Mouse (Mus musculus) limb, embryonic 11.5 days (tissue): ENCODE measurements around the gene Olig1. TPM values are rescaled to one million over a fixed set of nuclear protein-coding genes. Genes with fewer than 3 reads are reported as not detected.
A peak's percentile ranks its signal among the peaks of the same experiment; 100 is the strongest.

ENCODE experiments used
- ATAC-seq: fragments of 200-750 bp; cut with Nextera tagmentation; 2 replicates; pipeline ENCODE4 v1.8.0; 2017; ENCODE audit warnings: low read depth; ENCODE audit not compliant: insufficient number of reproducible peaks, low FRiP score, low TSS enrichment
- DNase-seq: peaks from one replicate; pipeline ENCODE4 v3.0.0-alpha.2; 2015; ENCODE audit warnings: low spot score
- H3K27ac ChIP-seq: fragments of 300-500 bp; sonication (generic); replicated peaks from 2 replicates; pipeline ENCODE4 v1.5.1; 2014; ENCODE audit warnings: low read depth, mild to moderate bottlenecking, low read length
- H3K27me3 ChIP-seq: fragments of 300-500 bp; sonication (generic); 2 replicates; pipeline ENCODE4 v1.6.1; 2014; ENCODE audit warnings: mild to moderate bottlenecking, low read length, mixed read lengths; ENCODE audit not compliant: control insufficient read depth, insufficient read depth
- H3K36me3 ChIP-seq: fragments of 300-500 bp; sonication (generic); 2 replicates; pipeline ENCODE4 v1.6.1; 2014; ENCODE audit warnings: mild to moderate bottlenecking, low read length, moderate library complexity, mixed read lengths; ENCODE audit not compliant: control insufficient read depth, insufficient read depth
- H3K4me1 ChIP-seq: fragments of 300-500 bp; sonication (generic); 2 replicates; pipeline ENCODE4 v1.6.1; 2014; ENCODE audit warnings: low read length, mixed read lengths; ENCODE audit not compliant: control insufficient read depth, insufficient read depth
- H3K4me2 ChIP-seq: fragments of 300-500 bp; sonication (generic); 2 replicates; pipeline ENCODE4 v1.6.1; 2014; ENCODE audit warnings: low read depth, mild to moderate bottlenecking, moderate library complexity; ENCODE audit not compliant: severe bottlenecking
- H3K4me3 ChIP-seq: fragments of 300-500 bp; sonication (generic); 2 replicates; pipeline ENCODE4 v1.5.1; 2014; ENCODE audit warnings: low read depth, low read length
- H3K9ac ChIP-seq: fragments of 300-500 bp; sonication (generic); 2 replicates; pipeline ENCODE4 v1.6.1; 2014; ENCODE audit warnings: mild to moderate bottlenecking, low read length
- H3K9me3 ChIP-seq: fragments of 300-500 bp; sonication (generic); 2 replicates; pipeline ENCODE4 v1.6.1; 2016; ENCODE audit warnings: low read length; ENCODE audit not compliant: control insufficient read depth
- WGBS: fragments of 180-500 bp; shearing (Covaris S2); extraction: QIAGEN DNeasy Blood & Tissue Kit; methylation state at CpG from one replicate; pipeline ENCODE4 v1.1.7; 2014; 5-methylcytosine and 5-hydroxymethylcytosine counted together
- polyA plus RNA-seq: library from polyadenylated mRNA; unstranded; fragments of >200 nt; fragmentation: Nextera tagmentation; extraction: Ambion mirVana; gene quantifications from 2 replicates; pipeline ENCODE4 v1.2.1, GENCODE M21; 2014

Olig1 gene
- 0.13 TPM in 1 of 2 replicates, not detected in the other for polyA plus RNA-seq

GRCm38 (mm10) chr16:91269468-91270211 is at the start of gene Olig1:
TSS of gene Olig1 (plus strand) at chr16:91269772.
- Histone ChIP-seq H3K9me3 (no peaks in the 10 kb centered on the region), H3K36me3 (no peaks in the 10 kb centered on the region), H3K27ac (no peak within 1 kb of the TSS), H3K4me1 (peaks cover 11% of the 10 kb centered on the region), H3K27me3 (peaks cover 86% of the 10 kb centered on the region), H3K9ac (no peak within 1 kb of the TSS; the same call in 1 of the 2 replicates), H3K4me3 (peak within 1 kb of the TSS; percentile 38), H3K4me2 (peak within 1 kb of the TSS; percentile 84)
- DNase-seq, result peak; percentile 73
- WGBS, result under 1% methylated on average over 62 of the region's 64 CpGs
- peak; percentile 55; the same call in 1 of the 2 replicates for ATAC-seq

- peaks cover 5% of the 10 kb centered on the region; the same call in 1 of the 2 replicates for H3K4me1 ChIP-seq
- no peak for ATAC-seq
- no peak overlapping the region for H3K4me3 ChIP-seq
- H3K9me3 ChIP-seq, result no peaks in the 10 kb centered on the region
- WGBS, result under 1% methylated on average over 25 of the region's 25 CpGs
- DNase-seq, result peak; percentile 45
- peaks cover 93% of the 10 kb centered on the region for H3K27me3 ChIP-seq
- no peaks in the 10 kb centered on the region for H3K36me3 ChIP-seq
- H3K4me2 ChIP-seq, result no peak overlapping the region
- no peak overlapping the region for H3K27ac ChIP-seq
- no peak overlapping the region for H3K9ac ChIP-seq
Observed at GRCm38 (mm10) chr16:91222171-91222642, 47.4 kb upstream of the Olig1 start.

- Histone ChIP-seq H3K27me3 (peaks cover 99% of the 10 kb centered on the region), H3K4me2 (no peak overlapping the region), H3K9me3 (no peaks in the 10 kb centered on the region), H3K4me3 (no peak overlapping the region), H3K4me1 (peaks cover 5% of the 10 kb centered on the region; the same call in 1 of the 2 replicates), H3K9ac (no peak overlapping the region), H3K27ac (no peak overlapping the region), H3K36me3 (no peaks in the 10 kb centered on the region)
- ATAC-seq, result no peak
- WGBS, result under 1% methylated on average over 27 of the region's 27 CpGs
- peak; percentile 67 for DNase-seq
Observed at GRCm38 (mm10) chr16:91222643-91223271, 46.8 kb upstream of the Olig1 start.

DNA sequence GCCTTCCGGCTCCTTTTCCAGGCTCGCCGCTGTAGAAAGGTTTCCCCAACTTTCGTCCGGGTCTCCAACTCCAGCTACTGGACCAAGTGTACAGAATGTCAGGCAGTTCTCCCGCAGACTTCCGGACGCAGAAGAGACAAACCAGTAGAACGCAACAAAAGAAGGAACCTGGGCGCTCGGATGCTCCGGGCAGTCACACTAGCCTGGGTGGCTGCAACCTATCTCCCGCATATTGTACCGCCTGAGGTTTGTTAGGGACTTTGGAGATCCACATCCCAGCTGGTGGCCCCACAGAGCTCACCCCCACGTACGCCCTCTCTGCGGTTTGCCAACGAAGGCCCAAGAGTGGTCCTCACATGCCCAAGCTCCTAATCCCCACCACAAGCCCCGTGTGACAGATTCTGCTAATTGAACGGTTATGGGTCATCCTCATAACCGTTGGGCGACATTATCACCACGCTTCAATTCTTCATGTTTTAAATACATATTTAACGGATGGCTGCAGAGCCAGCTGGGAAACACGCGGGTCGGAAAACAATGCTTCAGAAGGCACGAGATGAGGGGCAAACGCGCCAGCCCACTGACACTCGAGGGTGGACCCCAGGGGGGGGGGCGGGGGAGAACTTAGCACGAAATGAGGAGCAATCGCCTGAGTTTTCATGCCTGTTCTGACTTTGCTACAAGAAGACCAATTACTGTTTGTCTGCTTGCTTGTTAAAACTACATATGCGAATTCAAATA is 46.1 kb upstream of the Olig1 start:
- Histone ChIP-seq H3K4me1 (peaks cover 5% of the 10 kb centered on the region; the same call in 1 of the 2 replicates), H3K4me3 (no peak overlapping the region), H3K4me2 (no peak overlapping the region), H3K9ac (no peak overlapping the region), H3K9me3 (no peaks in the 10 kb centered on the region), H3K36me3 (no peaks in the 10 kb centered on the region), H3K27me3 (peaks cover 99% of the 10 kb centered on the region), H3K27ac (no peak overlapping the region)
- no peak for ATAC-seq
- peak; percentile 52 for DNase-seq
- WGBS, result 1% methylated on average over 35 of the region's 35 CpGs

DNA sequence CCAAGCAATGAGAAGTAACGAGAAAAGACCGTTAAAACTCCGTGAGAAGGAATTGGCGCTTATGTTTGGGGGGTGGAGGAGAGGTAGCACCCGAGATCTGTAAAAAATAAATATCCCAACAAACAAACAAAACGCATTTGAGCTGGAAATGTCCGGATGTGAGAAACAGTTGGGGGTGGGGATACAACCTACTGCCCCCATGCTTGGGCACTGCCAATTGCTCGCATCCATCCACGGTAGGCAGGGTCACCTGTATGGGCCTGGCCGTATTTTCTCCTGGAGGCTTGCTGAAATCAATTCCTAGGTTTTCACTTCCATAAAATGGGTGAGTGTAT is 45.5 kb upstream of the Olig1 start:
- Histone ChIP-seq H3K27ac (no peak overlapping the region), H3K36me3 (no peaks in the 10 kb centered on the region), H3K9me3 (no peaks in the 10 kb centered on the region), H3K9ac (no peak overlapping the region), H3K4me1 (peaks cover 5% of the 10 kb centered on the region; the same call in 1 of the 2 replicates), H3K27me3 (peaks cover 99% of the 10 kb centered on the region), H3K4me2 (no peak overlapping the region), H3K4me3 (no peak overlapping the region)
- DNase-seq (peak; percentile 31), ATAC-seq (no peak)
- WGBS, result 9% methylated on average over 10 of the region's 10 CpGs

DNA sequence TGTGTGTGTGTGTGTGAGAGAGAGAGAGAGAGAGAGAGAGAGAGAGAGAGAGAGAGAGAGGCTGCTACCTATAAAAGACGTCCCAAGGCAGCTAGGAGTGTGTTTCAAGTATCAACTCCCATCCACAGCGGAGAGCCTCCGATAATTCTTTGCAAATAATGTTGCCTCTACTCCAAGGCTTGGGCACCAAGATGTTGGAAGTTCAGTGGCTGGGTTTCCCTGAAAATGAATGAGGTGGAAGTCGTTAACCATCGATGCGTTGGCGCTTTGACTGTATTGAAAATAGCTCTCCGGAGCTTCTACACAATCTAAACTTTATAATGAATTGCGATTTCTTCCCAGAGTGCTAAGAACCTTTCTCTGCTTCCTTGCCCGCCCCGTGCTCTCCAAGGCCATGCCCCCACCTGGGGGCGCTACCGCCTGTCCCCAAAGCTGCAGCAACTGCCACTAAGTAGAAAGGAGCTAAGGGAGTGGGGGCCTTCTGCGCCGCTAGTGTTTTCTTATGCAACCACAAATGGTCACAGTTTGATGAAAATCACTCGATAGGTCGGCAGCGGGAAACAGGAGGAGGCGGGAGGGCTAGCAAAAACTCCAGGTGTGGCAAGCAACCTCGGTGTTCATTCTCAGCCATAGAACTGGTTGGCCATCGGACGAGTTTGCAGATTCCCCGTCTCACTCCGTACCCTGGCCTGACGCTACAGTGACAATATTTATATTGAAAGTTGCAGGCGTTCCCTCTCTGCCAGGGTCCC is 44.9 kb upstream of the Olig1 start:
- H3K4me2 ChIP-seq, result peak overlapping the region; percentile 32
- H3K27ac ChIP-seq, result no peak overlapping the region
- H3K9me3 ChIP-seq, result no peaks in the 10 kb centered on the region
- WGBS, result under 1% methylated on average over 26 of the region's 26 CpGs
- ATAC-seq, result no peak
- H3K9ac ChIP-seq, result no peak overlapping the region
- peak; percentile 56 for DNase-seq
- H3K36me3 ChIP-seq, result no peaks in the 10 kb centered on the region
- H3K4me1 ChIP-seq, result peaks cover 5% of the 10 kb centered on the region; the same call in 1 of the 2 replicates
- peak overlapping the region; percentile 21 for H3K4me3 ChIP-seq
- peaks cover 99% of the 10 kb centered on the region for H3K27me3 ChIP-seq

DNA sequence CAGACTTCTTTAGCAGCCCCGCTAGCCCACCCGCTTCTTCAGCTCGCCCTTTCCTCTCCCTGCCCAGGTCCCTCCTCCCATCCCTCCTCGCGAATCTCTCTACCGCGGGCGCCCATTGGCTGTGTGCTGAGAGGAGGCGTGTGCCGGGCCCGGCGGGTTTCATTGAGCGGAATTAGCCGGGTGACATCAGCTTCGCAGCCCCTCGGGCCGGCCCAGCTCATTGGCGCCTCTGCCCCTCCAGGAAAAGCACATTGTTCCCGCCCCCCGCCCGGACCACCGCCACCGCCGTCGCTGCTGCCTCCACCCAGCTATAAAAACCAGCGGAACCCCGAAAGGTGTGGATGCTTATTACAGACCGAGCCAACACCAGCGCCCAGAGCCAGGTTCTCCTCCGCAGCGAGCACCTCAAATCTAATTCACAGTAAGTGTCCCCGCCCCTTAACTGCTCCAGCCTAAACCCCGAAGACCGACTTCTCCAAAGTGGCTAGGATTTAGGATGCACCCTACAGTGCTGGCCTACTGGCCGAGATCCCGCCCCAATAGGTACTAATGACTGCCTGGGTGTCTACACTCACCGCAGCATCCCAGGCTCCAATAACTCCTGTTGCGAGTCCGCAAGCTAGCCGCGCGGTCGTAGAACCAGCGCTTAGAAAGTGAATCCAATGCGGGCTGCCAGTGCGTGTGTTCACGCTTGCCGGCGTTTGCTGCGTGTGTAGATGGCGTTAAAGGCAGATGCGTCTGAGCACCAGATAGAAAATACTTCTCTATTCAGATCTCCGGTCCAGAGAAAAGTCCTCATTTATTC is 44.1 kb upstream of the Olig1 start, which contains the start of gene Olig2:
Olig2 (plus strand) TSS at position 225 of the 805 bp plus-strand sequence.
- no peak within 1 kb of the TSS for H3K9ac ChIP-seq
- peak within 1 kb of the TSS; percentile 32 for H3K4me2 ChIP-seq
- peak; percentile 76 for DNase-seq
- H3K27ac ChIP-seq, result no peak within 1 kb of the TSS
- H3K36me3 ChIP-seq, result no peaks in the 10 kb centered on the region
- H3K4me3 ChIP-seq, result peak within 1 kb of the TSS; percentile 21
- no peaks in the 10 kb centered on the region for H3K9me3 ChIP-seq
- ATAC-seq, result peak; percentile 58; the same call in 1 of the 2 replicates
- H3K27me3 ChIP-seq, result peaks cover 99% of the 10 kb centered on the region
- under 1% methylated on average over 53 of the region's 53 CpGs for WGBS
- H3K4me1 ChIP-seq, result peaks cover 5% of the 10 kb centered on the region; the same call in 1 of the 2 replicates
